Mouse (Mus musculus): Measurements from ENCODE around the gene Map3k13. TPM values are rescaled to one million over a fixed set of nuclear protein-coding genes. Genes with fewer than 3 reads are reported as not detected.

Map3k13 gene
- polyA plus RNA-seq, 1 experiment from 2014 or later: 0.83 TPM

- TF ChIP-seq CTCF (IDR thresholded peaks at IDR 0.05): peak; percentile 4
- in situ Hi-C loops (cut with MboI; ENCODE audit: low pct_unique_long_range_greater_than_20kb): no loop called here
- no peaks in the 10 kb centered on the region for H3K27me3 ChIP-seq
- ATAC-seq (peak; percentile 95), DNase-seq (ENCODE audit: low read depth, low spot score) (no peak)
- POLR2A ChIA-PET: no interaction called here
- CTCF ChIA-PET: interaction anchor here (0.7 to 1.3 kb wide), 2 partner anchors 10 to 171 kb away, joined by 3 to 4 read pairs; no protein-coding TSS in a partner anchor
These were observed 51.9 kb downstream of the Map3k13 start for GRCm38 (mm10) chr16:21845800-21846671.

GRCm38 (mm10) chr16:21848444-21848843 lies 54.3 kb downstream of the Map3k13 start:
- ATAC-seq: no peak

GRCm38 (mm10) chr16:21848847-21849246 lies 54.7 kb downstream of the Map3k13 start:
- POLR2A ChIA-PET: interaction anchor here (0.5 kb wide), 1 partner anchor 479 kb away, joined by 3 read pairs; no protein-coding TSS in a partner anchor
- ATAC-seq: no peak

More at GRCm38 (mm10) chr16:21848444-21848843, 54.3 kb downstream of the Map3k13 start:
- DNase-seq (ENCODE audit: low read depth, low spot score): no peak
- no peak for TF ChIP-seq CTCF (IDR thresholded peaks at IDR 0.05)
- ChIA-PET CTCF (interaction anchor here (1.2 to 1.4 kb wide), 2 partner anchors 9 to 17 kb away, joined by 3 to 4 read pairs; no protein-coding TSS in a partner anchor), POLR2A (interaction anchor here (0.5 kb wide), 1 partner anchor 479 kb away, joined by 3 read pairs; no protein-coding TSS in a partner anchor)
- in situ Hi-C loops (cut with MboI; ENCODE audit: low pct_unique_long_range_greater_than_20kb): no loop called here
- H3K27me3 ChIP-seq: no peaks in the 10 kb centered on the region

GRCm38 (mm10) chr16:21852374-21852773 lies 58.2 kb downstream of the Map3k13 start:
- no peaks in the 10 kb centered on the region for H3K27me3 ChIP-seq
- TF ChIP-seq CTCF (IDR thresholded peaks at IDR 0.05): no peak
- DNase-seq (ENCODE audit: low read depth, low spot score) (no peak), ATAC-seq (no peak)
- ChIA-PET POLR2A (interaction anchor here (0.5 kb wide), 1 partner anchor 19 kb away, joined by 4 read pairs; no protein-coding TSS in a partner anchor), CTCF (interaction anchor here (1.2 kb wide), 1 partner anchor 12 kb away, joined by 4 read pairs; no protein-coding TSS in a partner anchor)
- in situ Hi-C loops (cut with MboI; ENCODE audit: low pct_unique_long_range_greater_than_20kb): no loop called here

More at GRCm38 (mm10) chr16:21848847-21849246, 54.7 kb downstream of the Map3k13 start:
- no peak for DNase-seq (ENCODE audit: low read depth, low spot score)
- H3K27me3 ChIP-seq: no peaks in the 10 kb centered on the region
- no peak for TF ChIP-seq CTCF (IDR thresholded peaks at IDR 0.05)
- in situ Hi-C loops (cut with MboI; ENCODE audit: low pct_unique_long_range_greater_than_20kb): no loop called here
- CTCF ChIA-PET: interaction anchor here (1.2 to 1.4 kb wide), 2 partner anchors 8 to 17 kb away, joined by 3 to 4 read pairs; no protein-coding TSS in a partner anchor

- POLR2A ChIA-PET: no interaction called here
- H3K27me3 ChIP-seq: no peaks in the 10 kb centered on the region
- ATAC-seq (no peak), DNase-seq (ENCODE audit: low read depth, low spot score) (no peak)
- CTCF ChIA-PET: interaction anchor here (0.7 kb wide), 1 partner anchor 28 kb away, joined by 3 read pairs; no protein-coding TSS in a partner anchor
- in situ Hi-C loops (cut with MboI; ENCODE audit: low pct_unique_long_range_greater_than_20kb): no loop called here
- no peak for TF ChIP-seq CTCF (IDR thresholded peaks at IDR 0.05)
These were observed 59.3 kb downstream of the Map3k13 start for GRCm38 (mm10) chr16:21853446-21853941.

- ATAC-seq (no peak), DNase-seq (ENCODE audit: low read depth, low spot score) (no peak)
- ChIA-PET POLR2A (no interaction called here), CTCF (interaction anchor here (1.0 to 1.4 kb wide), 2 partner anchors 10 to 15 kb away, joined by 3 to 4 read pairs; no protein-coding TSS in a partner anchor)
- TF ChIP-seq CTCF (IDR thresholded peaks at IDR 0.05): no peak
- no peaks in the 10 kb centered on the region for H3K27me3 ChIP-seq
- in situ Hi-C loops (cut with MboI; ENCODE audit: low pct_unique_long_range_greater_than_20kb): no loop called here
These were observed 60.6 kb downstream of the Map3k13 start for GRCm38 (mm10) chr16:21854589-21855284.

GRCm38 (mm10) chr16:21856134-21856533 lies 62.0 kb downstream of the Map3k13 start:
- DNase-seq (ENCODE audit: low read depth, low spot score) (no peak), ATAC-seq (no peak)
- ChIA-PET POLR2A (no interaction called here), CTCF (interaction anchor here (0.8 to 2.0 kb wide), 3 partner anchors 25 to 48 kb away, joined by 3 to 6 read pairs (median 3); no protein-coding TSS in a partner anchor)
- no peak for TF ChIP-seq CTCF (IDR thresholded peaks at IDR 0.05)
- in situ Hi-C loops (cut with MboI; ENCODE audit: low pct_unique_long_range_greater_than_20kb): no loop called here
- no peaks in the 10 kb centered on the region for H3K27me3 ChIP-seq

- TF ChIP-seq CTCF (IDR thresholded peaks at IDR 0.05): no peak
- DNase-seq (ENCODE audit: low read depth, low spot score): no peak
- ChIA-PET CTCF (interaction anchor here (0.9 to 2.0 kb wide), 5 partner anchors 9 to 47 kb away, joined by 3 to 6 read pairs (median 3); no protein-coding TSS in a partner anchor), POLR2A (no interaction called here)
- peak; percentile 12 for ATAC-seq
- in situ Hi-C loops (cut with MboI; ENCODE audit: low pct_unique_long_range_greater_than_20kb): no loop called here
- H3K27me3 ChIP-seq: no peaks in the 10 kb centered on the region
These were observed 63.0 kb downstream of the Map3k13 start for GRCm38 (mm10) chr16:21857126-21857644.

GRCm38 (mm10) chr16:21858163-21858562 lies 64.0 kb downstream of the Map3k13 start:
- ChIA-PET POLR2A (no interaction called here), CTCF (no interaction called here)
- in situ Hi-C loops (cut with MboI; ENCODE audit: low pct_unique_long_range_greater_than_20kb): no loop called here
- ATAC-seq (no peak), DNase-seq (ENCODE audit: low read depth, low spot score) (no peak)
- no peaks in the 10 kb centered on the region for H3K27me3 ChIP-seq
- no peak for TF ChIP-seq CTCF (IDR thresholded peaks at IDR 0.05)

- in situ Hi-C loops (cut with MboI; ENCODE audit: low pct_unique_long_range_greater_than_20kb): no loop called here
- DNase-seq (ENCODE audit: low read depth, low spot score): no peak
- H3K27me3 ChIP-seq: no peaks in the 10 kb centered on the region
- ATAC-seq: no peak
- TF ChIP-seq CTCF (IDR thresholded peaks at IDR 0.05): no peak
- POLR2A ChIA-PET: no interaction called here
- CTCF ChIA-PET: no interaction called here
These were observed 64.7 kb downstream of the Map3k13 start for GRCm38 (mm10) chr16:21858882-21859281.

All from Patski (cell line).